ENCODE assay signal across 14 mouse cellular contexts in the genomic region with DNA sequence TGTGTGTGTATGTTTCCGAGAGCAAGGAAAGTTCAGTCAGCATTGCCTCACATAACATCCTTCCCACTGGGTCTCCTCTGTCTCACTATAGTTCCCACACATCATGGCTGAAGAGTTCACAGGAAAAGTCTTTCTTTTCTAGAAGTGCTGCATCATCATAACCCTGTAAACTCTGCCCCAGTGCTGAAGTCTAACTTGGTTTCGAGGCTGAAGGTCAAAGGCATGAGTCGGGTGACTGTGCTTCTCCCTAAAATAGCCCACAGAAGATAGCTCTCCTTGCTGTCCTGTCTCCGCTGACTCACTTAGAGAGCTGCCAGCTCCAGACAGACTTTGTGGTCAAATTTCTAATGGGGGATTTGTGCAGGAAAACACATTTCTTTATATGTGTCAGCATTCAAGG.
DNase-seq lines count a peak whose midpoint lies in the region; ATAC-seq lines count a peak whose summit lies in the region.
"Had no signal": no experiment of that assay in that cellular context is flagged by ENCODE, and none has a peak within 500 bp of the region (broad histone marks: within the 10 kb centered on the region; RNA-seq: fewer than 3 reads in every experiment).

No protein-coding gene starts in this region.

- no peak for ATAC-seq in forebrain, embryonic 14.5 days
- ATAC-seq: midbrain, embryonic 13.5 days had no signal

- H3K4me3 ChIP-seq in forebrain, embryonic 14.5 days (ENCODE audit: low read depth, low read length): no peak overlapping the region
- H3K4me3 ChIP-seq: embryonic facial prominence, embryonic 15.5 days; midbrain, embryonic 13.5 days; neural tube, embryonic 15.5 days had no signal

- DNase-seq in 3134 (ENCODE audit: extremely low read depth, insufficient read length, low spot score) (peak; percentile 43), 416B (ENCODE audit: low read depth) (peak; percentile 1)
- DNase-seq in fibroblast of lung, adult 2 months (ENCODE audit: low read depth): peak; percentile 59
- peak; percentile 11 for DNase-seq in kidney, postnatal 10 days
- no peak for DNase-seq in right cerebral cortex, adult 18-20 months
- no peak for DNase-seq in frontal cortex, adult 2 months (ENCODE audit: extremely low spot score in 1 of 2, low spot score in 1 of 2)
- DNase-seq in forebrain, embryonic 14.5 days (ENCODE audit: low spot score): no peak
- DNase-seq: cerebellum, postnatal 10 days; layer of hippocampus, adult 9-11 months; spleen, adult 18-20 months; thymus, adult 18-20 months had no signal

- H3K27ac ChIP-seq in forebrain, embryonic 14.5 days (ENCODE audit: low read depth, low read length): no peak overlapping the region
- H3K27ac ChIP-seq: embryonic facial prominence, embryonic 15.5 days; midbrain, embryonic 13.5 days; neural tube, embryonic 15.5 days had no signal

- H3K36me3 ChIP-seq in forebrain, embryonic 14.5 days (ENCODE audit: control insufficient read depth, insufficient read depth, low read length): no peaks in the 10 kb centered on the region
- H3K36me3 ChIP-seq: embryonic facial prominence, embryonic 15.5 days; midbrain, embryonic 13.5 days; neural tube, embryonic 15.5 days had no signal

- H3K4me1 ChIP-seq in forebrain, embryonic 14.5 days (ENCODE audit: control insufficient read depth, insufficient read depth, low read length): no peaks in the 10 kb centered on the region
- H3K4me1 ChIP-seq: embryonic facial prominence, embryonic 15.5 days; midbrain, embryonic 13.5 days; neural tube, embryonic 15.5 days had no signal

- H3K27me3 ChIP-seq in forebrain, embryonic 14.5 days (replicated peaks; ENCODE audit: control insufficient read depth, insufficient read depth, low read length): no peaks in the 10 kb centered on the region
- H3K27me3 ChIP-seq: embryonic facial prominence, embryonic 15.5 days; midbrain, embryonic 13.5 days; neural tube, embryonic 15.5 days had no signal

- no peaks in the 10 kb centered on the region for H3K9me3 ChIP-seq in forebrain, embryonic 14.5 days (replicated peaks; ENCODE audit: control insufficient read depth, low read length)
- H3K9me3 ChIP-seq: embryonic facial prominence, embryonic 15.5 days; midbrain, embryonic 13.5 days; neural tube, embryonic 15.5 days had no signal

- H3K9ac ChIP-seq in forebrain, embryonic 14.5 days (ENCODE audit: low read length): no peak overlapping the region
- H3K9ac ChIP-seq: embryonic facial prominence, embryonic 15.5 days; midbrain, embryonic 13.5 days; neural tube, embryonic 15.5 days had no signal

- 84% methylated on average over 4 of the region's 4 CpGs for WGBS in forebrain, embryonic 14.5 days

- H3K4me2 ChIP-seq in forebrain, embryonic 14.5 days (ENCODE audit: low read length): no peak overlapping the region
- H3K4me2 ChIP-seq: embryonic facial prominence, embryonic 15.5 days; midbrain, embryonic 13.5 days; neural tube, embryonic 15.5 days had no signal

Comparison
In these comparisons a context has a peak if more than half of its experiments do, and no peak if none do; other contexts are left out.
1. DNase-seq: peak in 3134 (single experiment), 416B (single experiment), fibroblast of lung, adult 2 months (single experiment) and kidney, postnatal 10 days (single experiment); none in right cerebral cortex, adult 18-20 months (single experiment), frontal cortex, adult 2 months (0 of 2) and forebrain, embryonic 14.5 days (single experiment).